Mouse (Mus musculus): ENCODE measurements around the gene Ybx3.

GRCm38 (mm10) chr6:131418770-131419169, 30.5 kb upstream of the Ybx3 start:
- TF ChIP-seq EP300 (IDR thresholded peaks at IDR 0.05; ENCODE audit: insufficient read depth, low read depth, low read length) (no peak), POLR2A (IDR thresholded peaks at IDR 0.05; ENCODE audit: insufficient read depth, low read length) (no peak)

All from ES-Bruce4 (cell line).